ENCODE assay signal across 11 mouse cellular contexts in genomic region chr15:92599381-92599780, GRCm38 (mm10).
DNase-seq lines count a peak whose midpoint lies in the region; ATAC-seq and TF ChIP-seq lines count a peak whose summit lies in the region.
"Had no signal": no experiment of that assay in that cellular context is flagged by ENCODE, and none has a peak within 500 bp of the region (broad histone marks: within the 10 kb centered on the region; RNA-seq: fewer than 3 reads in every experiment).

No protein-coding gene starts in this region.

- DNase-seq in heart, postnatal 14 days: no peak
- DNase-seq in hindbrain, postnatal 0 days (ENCODE audit: low spot score): peak; percentile 18
- DNase-seq in midbrain, postnatal 0 days (ENCODE audit: low spot score): no peak
- no peak for DNase-seq in cerebellum, postnatal 14 days
- no peak for DNase-seq in cerebellum, adult 9-10 months
- no peak for DNase-seq in c-Kit-positive CD71-positive TER-119-positive erythroid progenitor cells, embryonic 14.5 days (ENCODE audit: low spot score)
- DNase-seq: cerebellum, adult 11 months had no signal

- no peak overlapping the region; the same call in 1 of the 2 replicates for H3K4me3 ChIP-seq in heart, embryonic 16.5 days (ENCODE audit: low read length)
- H3K4me3 ChIP-seq in embryonic facial prominence, embryonic 15.5 days (replicated peaks): peak overlapping the region; percentile 25; the same call in 1 of the 2 replicates
- H3K4me3 ChIP-seq in hindbrain, postnatal 0 days (ENCODE audit: low read length): peak overlapping the region; percentile 36
- H3K4me3 ChIP-seq in midbrain, postnatal 0 days (ENCODE audit: low read depth, low read length): peak overlapping the region; percentile 38
- H3K4me3 ChIP-seq: liver, embryonic 12.5 days had no signal

- no peak overlapping the region for H3K9ac ChIP-seq in heart, embryonic 16.5 days (ENCODE audit: low read length)
- H3K9ac ChIP-seq in embryonic facial prominence, embryonic 15.5 days: no peak overlapping the region
- peak overlapping the region; percentile 43; the same call in 1 of the 2 replicates for H3K9ac ChIP-seq in hindbrain, postnatal 0 days (replicated peaks; ENCODE audit: low read length)
- peak overlapping the region; percentile 57 for H3K9ac ChIP-seq in midbrain, postnatal 0 days (replicated peaks; ENCODE audit: low read length, poor library complexity, severe bottlenecking)
- H3K9ac ChIP-seq: liver, embryonic 12.5 days had no signal

- no peaks in the 10 kb centered on the region for H3K9me3 ChIP-seq in heart, embryonic 16.5 days (replicated peaks; ENCODE audit: control insufficient read depth, low read length)
- H3K9me3 ChIP-seq in embryonic facial prominence, embryonic 15.5 days (replicated peaks): no peaks in the 10 kb centered on the region
- 0 out of 2 replicates have a peak, but pooled peaks cover 4% of the 10 kb centered on the region for H3K9me3 ChIP-seq in hindbrain, postnatal 0 days (ENCODE audit: low read length)
- peaks cover 5% of the 10 kb centered on the region; the same call in 1 of the 2 replicates for H3K9me3 ChIP-seq in midbrain, postnatal 0 days (ENCODE audit: low read length)
- H3K9me3 ChIP-seq: liver, embryonic 12.5 days had no signal

- WGBS in heart, embryonic 16.5 days: 8% methylated on average over 7 of the region's 7 CpGs
- WGBS in embryonic facial prominence, embryonic 15.5 days: 9% methylated on average over 7 of the region's 7 CpGs
- whole genome bisulfite sequencing in hindbrain, postnatal 0 days: 9% methylated on average over 7 of the region's 7 CpGs
- WGBS in midbrain, postnatal 0 days: 6% methylated on average over 7 of the region's 7 CpGs

- no peaks in the 10 kb centered on the region for H3K36me3 ChIP-seq in heart, embryonic 16.5 days (ENCODE audit: control insufficient read depth, insufficient read depth)
- H3K36me3 ChIP-seq in embryonic facial prominence, embryonic 15.5 days: no peaks in the 10 kb centered on the region
- no peaks in the 10 kb centered on the region for H3K36me3 ChIP-seq in hindbrain, postnatal 0 days (ENCODE audit: insufficient read depth, low read length)
- no peaks in the 10 kb centered on the region for H3K36me3 ChIP-seq in midbrain, postnatal 0 days (ENCODE audit: insufficient read depth, low read length)
- H3K36me3 ChIP-seq: liver, embryonic 12.5 days had no signal

- no peak overlapping the region for H3K27ac ChIP-seq in heart, embryonic 16.5 days (ENCODE audit: low read length)
- no peak overlapping the region for H3K27ac ChIP-seq in embryonic facial prominence, embryonic 15.5 days (replicated peaks)
- H3K27ac ChIP-seq in hindbrain, postnatal 0 days: peak overlapping the region; percentile 64; the same call in 1 of the 2 replicates
- peak overlapping the region; percentile 57 for H3K27ac ChIP-seq in midbrain, postnatal 0 days (ENCODE audit: low read depth, low read length)
- H3K27ac ChIP-seq: liver, embryonic 12.5 days had no signal

- intact Hi-C loops in heart, postnatal 14 days (cut with DNase I): loop anchor here (5.0 kb wide), 1 partner anchor 618 kb away; no protein-coding TSS in a partner anchor

- ATAC-seq in heart, embryonic 16.5 days (replicated peaks; ENCODE audit: extremely low read depth, insufficient read depth, low FRiP score): no peak
- no peak for ATAC-seq in embryonic facial prominence, embryonic 15.5 days (ENCODE audit: insufficient number of reproducible peaks, low FRiP score, low TSS enrichment, low read depth)
- ATAC-seq in hindbrain, postnatal 0 days: no peak
- no peak for ATAC-seq in midbrain, postnatal 0 days (ENCODE audit: low FRiP score)
- ATAC-seq: CD4-positive, CD25-positive, alpha-beta regulatory T cell, adult 4 months; liver, embryonic 12.5 days had no signal

- H3K4me1 ChIP-seq in heart, embryonic 16.5 days (ENCODE audit: control insufficient read depth, insufficient read depth, low read length): no peaks in the 10 kb centered on the region
- H3K4me1 ChIP-seq in embryonic facial prominence, embryonic 15.5 days: peaks cover 18% of the 10 kb centered on the region
- H3K4me1 ChIP-seq in hindbrain, postnatal 0 days (ENCODE audit: insufficient read depth, low read length): no peaks in the 10 kb centered on the region
- no peaks in the 10 kb centered on the region for H3K4me1 ChIP-seq in midbrain, postnatal 0 days (ENCODE audit: insufficient read depth, low read length)
- H3K4me1 ChIP-seq: liver, embryonic 12.5 days had no signal

- TF ChIP-seq CTCF in hindbrain, postnatal 0 days (IDR thresholded peaks at IDR 0.05; ENCODE audit: low read depth): no peak
- TF ChIP-seq CTCF in midbrain, postnatal 0 days (IDR thresholded peaks at IDR 0.05): no peak

- H3K4me2 ChIP-seq in heart, embryonic 16.5 days (ENCODE audit: low read depth, low read length): peak overlapping the region; percentile 63
- peak overlapping the region; percentile 50 for H3K4me2 ChIP-seq in embryonic facial prominence, embryonic 15.5 days (replicated peaks)
- peak overlapping the region; percentile 68 for H3K4me2 ChIP-seq in hindbrain, postnatal 0 days (ENCODE audit: low read depth, low read length)
- peak overlapping the region; percentile 57 for H3K4me2 ChIP-seq in midbrain, postnatal 0 days (ENCODE audit: low read depth, low read length, poor library complexity, severe bottlenecking)

- H3K27me3 ChIP-seq in heart, embryonic 16.5 days (ENCODE audit: control insufficient read depth, insufficient read depth, low read length): no peaks in the 10 kb centered on the region
- peaks cover 4% of the 10 kb centered on the region; the same call in 1 of the 2 replicates for H3K27me3 ChIP-seq in embryonic facial prominence, embryonic 15.5 days
- H3K27me3 ChIP-seq in hindbrain, postnatal 0 days (ENCODE audit: insufficient read depth, low read length): no peaks in the 10 kb centered on the region
- no peaks in the 10 kb centered on the region for H3K27me3 ChIP-seq in midbrain, postnatal 0 days (ENCODE audit: insufficient read depth, low read length)

Comparison
In these comparisons a context has a peak if more than half of its experiments do, and no peak if none do; other contexts are left out.
1. H3K27ac ChIP-seq: peak in hindbrain, postnatal 0 days (single experiment) and midbrain, postnatal 0 days (single experiment); none in heart, embryonic 16.5 days (single experiment) and embryonic facial prominence, embryonic 15.5 days (single experiment).
2. H3K9ac ChIP-seq: peak in hindbrain, postnatal 0 days (single experiment) and midbrain, postnatal 0 days (single experiment); none in heart, embryonic 16.5 days (single experiment) and embryonic facial prominence, embryonic 15.5 days (single experiment).
3. Peak in every context shown above with its lines, with median percentiles within 50 percentile points of each other: H3K4me2 ChIP-seq.